Mouse (Mus musculus) hindbrain, embryonic 14.5 days (tissue): ENCODE measurements at regions not wholly inside any gene's neighbourhood (a gene's known extent, or its start where the extent isn't known, plus 50 kb on each side); places are given as distances from the start of the nearest gene placed in this dataset.

Experiments
- ATAC-seq: fragments of 200-750 bp; cut with Nextera tagmentation; 2 replicates; pipeline ENCODE4 v1.8.0; 2017; ENCODE audit warnings: moderate number of reproducible peaks, mild to moderate bottlenecking, moderate TSS enrichment, moderate library complexity; ENCODE audit not compliant: low FRiP score
- DNase-seq: peaks from one replicate; pipeline ENCODE4 v3.0.0-alpha.2; 2015; ENCODE audit warnings: low spot score
- H3K27ac ChIP-seq: fragments of 300-500 bp; sonication (generic); 2 replicates; pipeline ENCODE4 v1.5.1; 2014; ENCODE audit warnings: mild to moderate bottlenecking, moderate library complexity
- H3K27me3 ChIP-seq: fragments of 300-500 bp; sonication (generic); 2 replicates; pipeline ENCODE4 v1.6.1; 2014; ENCODE audit warnings: mild to moderate bottlenecking, low read length, mixed read lengths; ENCODE audit not compliant: control insufficient read depth, insufficient read depth
- H3K36me3 ChIP-seq: fragments of 300-500 bp; sonication (generic); replicated peaks from 2 replicates; pipeline ENCODE4 v1.6.1; 2014; ENCODE audit not compliant: control insufficient read depth, insufficient read depth
- H3K4me1 ChIP-seq: fragments of 300-500 bp; sonication (generic); replicated peaks from 2 replicates; pipeline ENCODE4 v1.6.1; 2014; ENCODE audit warnings: antibody characterized with exemption, low read length, mixed read lengths; ENCODE audit not compliant: control insufficient read depth, insufficient read depth
- H3K4me2 ChIP-seq: fragments of 300-500 bp; sonication (generic); replicated peaks from 2 replicates; pipeline ENCODE4 v1.6.1; 2014; ENCODE audit warnings: mild to moderate bottlenecking, moderate library complexity
- H3K4me3 ChIP-seq: fragments of 300-500 bp; sonication (generic); replicated peaks from 2 replicates; pipeline ENCODE4 v1.5.1; 2014; ENCODE audit warnings: mild to moderate bottlenecking, low read length
- H3K9ac ChIP-seq: fragments of 300-500 bp; sonication (generic); 2 replicates; pipeline ENCODE4 v1.6.1; 2014
- H3K9me3 ChIP-seq: fragments of 300-500 bp; sonication (generic); 2 replicates; pipeline ENCODE4 v1.6.1; 2016; ENCODE audit warnings: low read length; ENCODE audit not compliant: control insufficient read depth
- WGBS: fragments of 180-500 bp; shearing (Covaris S2); extraction: QIAGEN DNeasy Blood & Tissue Kit; methylation state at CpG from one replicate; pipeline ENCODE4 v1.1.7; 2014; 5-methylcytosine and 5-hydroxymethylcytosine counted together

DNA sequence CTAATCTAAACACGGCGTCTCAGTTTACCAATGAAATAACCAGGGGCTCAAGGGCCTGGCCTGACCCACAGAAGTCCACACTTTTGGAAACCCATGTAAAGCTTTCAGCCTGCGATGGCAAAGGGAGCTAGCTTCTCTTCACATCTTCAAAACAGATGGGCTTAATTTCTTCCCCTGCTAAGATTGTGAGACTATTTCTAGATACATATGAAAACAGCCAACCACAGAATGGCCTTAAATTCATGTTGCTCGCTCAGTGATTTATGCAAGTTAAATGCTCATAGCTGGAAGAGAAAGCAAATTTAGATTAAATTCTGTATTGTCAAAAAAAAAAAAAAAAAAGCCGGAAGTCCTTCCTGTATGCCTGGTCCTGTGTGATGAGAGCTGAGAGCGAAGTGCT is 53.2 kb upstream of the Epha4 start:
- Histone ChIP-seq H3K4me3 (no peak overlapping the region), H3K9ac (no peak overlapping the region), H3K4me1 (0 out of 2 replicates have a peak, but pooled peaks cover 8% of the 10 kb centered on the region), H3K36me3 (no peaks in the 10 kb centered on the region), H3K27me3 (no peaks in the 10 kb centered on the region), H3K4me2 (no peak overlapping the region), H3K9me3 (no peaks in the 10 kb centered on the region), H3K27ac (no peak overlapping the region)
- WGBS, result 89% methylated on average over 6 of the region's 6 CpGs
- no peak for ATAC-seq
- no peak for DNase-seq

DNA sequence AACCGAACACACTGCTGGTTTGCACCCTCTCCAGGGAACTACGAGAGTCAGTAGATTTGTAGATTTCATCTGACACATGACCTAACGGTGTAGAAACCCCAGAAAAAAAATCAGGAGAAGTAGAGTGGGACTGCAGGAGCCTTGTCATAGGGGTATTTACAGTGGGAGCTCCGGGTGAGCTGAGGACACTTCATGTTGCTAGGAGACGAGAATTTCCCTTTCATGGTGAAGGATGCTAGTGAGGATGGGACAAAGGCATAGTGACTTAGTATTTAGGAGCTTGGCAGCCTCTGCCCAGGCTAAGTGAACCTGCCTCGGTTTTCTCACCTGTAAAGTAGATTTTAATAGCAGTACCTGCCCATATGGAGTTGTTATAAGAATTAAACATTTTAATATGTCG is 52.8 kb upstream of the Epha4 start:
- no peak for ATAC-seq
- DNase-seq, result no peak
- 49% methylated on average over 7 of the region's 7 CpGs for WGBS
- Histone ChIP-seq H3K4me3 (no peak overlapping the region), H3K9ac (no peak overlapping the region), H3K4me1 (0 out of 2 replicates have a peak, but pooled peaks cover 8% of the 10 kb centered on the region), H3K27me3 (no peaks in the 10 kb centered on the region), H3K9me3 (no peaks in the 10 kb centered on the region), H3K4me2 (no peak overlapping the region), H3K27ac (no peak overlapping the region), H3K36me3 (no peaks in the 10 kb centered on the region)
